Mouse (Mus musculus) heart, postnatal 25 days (tissue): ENCODE data around the gene Med7. TPM values are rescaled to one million over a fixed set of nuclear protein-coding genes. Genes with fewer than 3 reads are reported as not detected.
"Not testable (repeated sequence)": the region's sequence is repeated elsewhere in the genome, so short reads cannot be mapped to it uniquely, and the experiment has no call there.

Experiments
- DNase-seq: peaks from one replicate; pipeline ENCODE4 v3.0.0; 2022; ENCODE audit warnings: low spot score
- intact Hi-C: fragments of 180-260 bp; cut with DNase I; formaldehyde crosslinking; loops from one replicate; pipeline ENCODE4 v1.15.1; 2025
- total RNA-seq, 2 experiments: library from RNA; stranded (reverse); gene quantifications; 2 replicates each; pipeline ENCODE4 v1.2.3; 2021

Gene Med7
- total RNA-seq, 2 experiments from 2014 or later: 14.6 to 16.9 TPM

- intact Hi-C loops: no loop called here
Observed at GRCm38 (mm10) chr11:46421086-46421888, 15.4 kb upstream of the Med7 start.

GRCm38 (mm10) chr11:46428131-46428530 lies 8.6 kb upstream of the Med7 start:
- intact Hi-C loops, DNase-seq: not testable (repeated sequence)

More at GRCm38 (mm10) chr11:46421086-46421888, 15.4 kb upstream of the Med7 start:
- DNase-seq: no peak

- DNase-seq: no peak
- intact Hi-C loops: loop anchor here (2.0 kb wide), 1 partner anchor 161 kb away; no protein-coding TSS in a partner anchor
Observed at GRCm38 (mm10) chr11:46430123-46430522, 6.6 kb upstream of the Med7 start.

GRCm38 (mm10) chr11:46431129-46431528 lies 5.6 kb upstream of the Med7 start:
- intact Hi-C loops: loop anchor here (2.0 kb wide), 1 partner anchor 162 kb away; no protein-coding TSS in a partner anchor
- no peak for DNase-seq

- intact Hi-C loops: no loop called here
- no peak for DNase-seq
Observed at GRCm38 (mm10) chr11:46435363-46435762, 1.4 kb upstream of the Med7 start.

- no peak for DNase-seq
- intact Hi-C loops: no loop called here
Observed at GRCm38 (mm10) chr11:46437459-46438000, 805 bp downstream of the Med7 start.

- DNase-seq: no peak
Observed at GRCm38 (mm10) chr11:46439005-46439543, 2.3 kb downstream of the Med7 start.

GRCm38 (mm10) chr11:46441774-46442173 lies 5.0 kb downstream of the Med7 start:
- intact Hi-C loops: loop anchor here (10.0 kb wide), 1 partner anchor 193 kb away; no protein-coding TSS in a partner anchor
- DNase-seq: no peak

More at GRCm38 (mm10) chr11:46439005-46439543, 2.3 kb downstream of the Med7 start:
- intact Hi-C loops: no loop called here

GRCm38 (mm10) chr11:46443152-46443551 lies 6.4 kb downstream of the Med7 start:
- DNase-seq: no peak
- intact Hi-C loops: loop anchor here (10.0 kb wide), 1 partner anchor 192 kb away; no protein-coding TSS in a partner anchor

- intact Hi-C loops: loop anchor here (10.0 kb wide), 1 partner anchor 191 kb away; no protein-coding TSS in a partner anchor
- no peak for DNase-seq
Observed at GRCm38 (mm10) chr11:46443979-46444378, 7.3 kb downstream of the Med7 start.

GRCm38 (mm10) chr11:46446150-46446549 lies 9.4 kb downstream of the Med7 start:
- intact Hi-C loops: loop anchor here (10.0 kb wide), 1 partner anchor 189 kb away; no protein-coding TSS in a partner anchor
- DNase-seq: no peak

GRCm38 (mm10) chr11:46447644-46448484 lies 11.1 kb downstream of the Med7 start:
- no peak for DNase-seq
- intact Hi-C loops: loop anchor here (10.0 kb wide), 1 partner anchor 187 kb away; no protein-coding TSS in a partner anchor

GRCm38 (mm10) chr11:46449461-46450080 lies 12.8 kb downstream of the Med7 start:
- DNase-seq: no peak
- intact Hi-C loops: loop anchor here (10.0 kb wide), 1 partner anchor 185 kb away; no protein-coding TSS in a partner anchor

- intact Hi-C loops: no loop called here
- no peak for DNase-seq
Observed at GRCm38 (mm10) chr11:46454453-46455045, 17.8 kb downstream of the Med7 start, which contains the start of gene Havcr2. Gene Havcr2, plus strand, starts transcription at chr11:46454935.

GRCm38 (mm10) chr11:46459960-46460359 lies 23.2 kb downstream of the Med7 start:
- intact Hi-C loops: no loop called here

GRCm38 (mm10) chr11:46461362-46461761 lies 24.6 kb downstream of the Med7 start:
- no peak for DNase-seq
- intact Hi-C loops: no loop called here

More at GRCm38 (mm10) chr11:46459960-46460359, 23.2 kb downstream of the Med7 start:
- no peak for DNase-seq

GRCm38 (mm10) chr11:46461931-46462330 lies 25.2 kb downstream of the Med7 start:
- intact Hi-C loops: no loop called here
- DNase-seq: no peak

GRCm38 (mm10) chr11:46466878-46467277 lies 30.2 kb downstream of the Med7 start:
- DNase-seq: no peak
- intact Hi-C loops: no loop called here

GRCm38 (mm10) chr11:46474220-46474619 lies 37.5 kb downstream of the Med7 start:
- intact Hi-C loops: no loop called here
- no peak for DNase-seq
